Mouse (Mus musculus): ENCODE measurements around the gene Higd2a. TPM values are rescaled to one million over a fixed set of nuclear protein-coding genes. Genes with fewer than 3 reads are reported as not detected.

Higd2a gene
- polyA plus RNA-seq, 1 experiment = 158 TPM

DNA sequence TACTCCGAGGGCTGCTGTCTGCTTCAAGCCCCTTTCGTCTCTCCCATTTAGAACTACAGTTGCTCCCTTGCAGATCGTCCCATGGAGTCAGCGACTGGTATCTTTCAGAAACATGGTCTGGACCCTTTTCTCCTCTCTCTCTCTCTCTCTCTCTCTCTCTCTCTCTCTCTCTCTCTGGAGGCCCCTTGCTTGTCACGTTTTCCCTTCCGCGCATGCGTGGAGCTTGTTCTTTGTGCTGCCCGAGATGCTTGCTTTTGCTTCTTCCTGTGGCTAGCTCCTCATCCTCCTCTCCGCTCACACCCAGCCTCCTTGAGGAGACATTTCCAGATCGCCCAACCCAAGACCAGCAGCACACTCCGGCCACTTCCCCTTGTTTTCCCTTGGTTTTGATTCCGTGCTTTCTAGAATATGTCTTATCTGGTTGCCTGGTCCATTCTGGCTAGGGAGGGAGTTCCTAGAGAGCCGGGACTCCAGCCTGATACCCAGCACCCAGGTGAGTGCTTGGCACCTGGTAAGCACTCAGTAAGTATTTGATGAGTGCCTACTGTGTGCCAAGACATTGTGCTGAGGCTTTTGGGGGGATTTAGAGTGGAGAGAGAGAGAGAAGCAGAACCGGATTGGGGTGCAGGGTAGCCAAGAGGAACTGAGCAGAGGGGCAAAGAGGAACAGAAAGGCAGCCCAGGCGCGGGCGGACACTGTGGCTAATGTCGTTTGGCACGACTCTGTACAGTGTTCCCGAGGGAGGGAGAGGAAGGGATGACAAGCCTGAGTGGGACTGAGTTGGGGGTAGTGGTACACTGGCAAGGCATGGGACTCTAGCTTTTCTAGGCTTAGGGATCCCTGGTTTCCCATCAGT lies 12.1 kb upstream of the Higd2a start:
- peak overlapping the region; percentile 94 for H3K27ac ChIP-seq (ENCODE audit: insufficient read depth, low read depth, low read length)
- peak overlapping the region; percentile 50 for H3K4me3 ChIP-seq (ENCODE audit: insufficient read depth, low read length)
- H3K4me1 ChIP-seq (ENCODE audit: control insufficient read depth, insufficient read depth, low read length) = peaks cover 38% of the 10 kb centered on the region
- TF ChIP-seq CTCF (IDR thresholded peaks at IDR 0.05; ENCODE audit: low read depth, low read length) = no peak; the same call in 1 of the 2 replicates
- TF ChIP-seq POLR2A (IDR thresholded peaks at IDR 0.05; ENCODE audit: borderline replicate concordance, low read depth, low read length) = no peak

DNA sequence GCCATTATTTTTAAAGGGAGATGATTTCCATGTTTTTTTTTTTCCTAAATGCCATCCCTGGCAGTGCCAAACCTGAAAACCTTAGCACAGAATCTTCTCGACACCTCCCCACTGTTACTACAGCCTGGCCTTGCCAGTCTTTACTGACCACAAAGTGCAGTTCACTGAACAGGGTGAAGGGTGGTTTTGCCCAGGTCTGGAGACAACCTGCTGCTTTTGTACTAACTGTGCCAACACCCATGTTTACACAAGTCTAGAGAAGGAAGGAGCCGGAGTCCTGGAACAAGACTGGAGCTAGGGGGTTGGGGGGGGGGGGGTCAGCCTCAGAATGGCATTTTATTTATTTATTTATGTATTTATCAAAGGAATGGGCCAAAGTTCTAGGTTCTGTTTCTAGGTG lies 8.6 kb upstream of the Higd2a start:
- H3K4me3 ChIP-seq (ENCODE audit: insufficient read depth, low read length) = no peak overlapping the region
- TF ChIP-seq POLR2A (IDR thresholded peaks at IDR 0.05; ENCODE audit: borderline replicate concordance, low read depth, low read length) = no peak
- TF ChIP-seq CTCF (IDR thresholded peaks at IDR 0.05; ENCODE audit: low read depth, low read length) = no peak
- peaks cover 27% of the 10 kb centered on the region for H3K4me1 ChIP-seq (ENCODE audit: control insufficient read depth, insufficient read depth, low read length)
- no peak overlapping the region for H3K27ac ChIP-seq (ENCODE audit: insufficient read depth, low read depth, low read length)

DNA sequence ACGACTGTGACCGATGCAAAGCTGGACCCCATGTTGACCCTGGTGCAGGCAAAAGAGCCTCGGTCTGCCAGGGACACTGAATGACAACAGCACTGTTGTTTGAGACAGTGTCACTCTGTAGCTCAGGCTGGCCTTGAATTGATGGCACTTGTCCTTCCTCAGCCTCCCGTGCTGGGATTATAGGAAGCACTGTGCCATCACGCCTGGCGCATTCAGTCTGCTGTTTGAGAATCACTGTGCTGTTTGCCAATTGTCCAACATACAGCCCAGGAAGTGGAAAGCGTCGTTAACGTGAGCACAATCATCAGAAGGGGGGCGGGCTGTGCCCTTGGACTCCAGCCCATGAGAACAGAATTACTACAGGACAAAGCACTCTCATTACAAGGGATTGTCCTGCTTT lies 7.9 kb upstream of the Higd2a start:
- Histone ChIP-seq H3K27ac (ENCODE audit: insufficient read depth, low read depth, low read length) (no peak overlapping the region), H3K4me1 (ENCODE audit: control insufficient read depth, insufficient read depth, low read length) (peaks cover 23% of the 10 kb centered on the region), H3K4me3 (ENCODE audit: insufficient read depth, low read length) (no peak overlapping the region)
- TF ChIP-seq CTCF (IDR thresholded peaks at IDR 0.05; ENCODE audit: low read depth, low read length) (no peak), POLR2A (IDR thresholded peaks at IDR 0.05; ENCODE audit: borderline replicate concordance, low read depth, low read length) (no peak)

DNA sequence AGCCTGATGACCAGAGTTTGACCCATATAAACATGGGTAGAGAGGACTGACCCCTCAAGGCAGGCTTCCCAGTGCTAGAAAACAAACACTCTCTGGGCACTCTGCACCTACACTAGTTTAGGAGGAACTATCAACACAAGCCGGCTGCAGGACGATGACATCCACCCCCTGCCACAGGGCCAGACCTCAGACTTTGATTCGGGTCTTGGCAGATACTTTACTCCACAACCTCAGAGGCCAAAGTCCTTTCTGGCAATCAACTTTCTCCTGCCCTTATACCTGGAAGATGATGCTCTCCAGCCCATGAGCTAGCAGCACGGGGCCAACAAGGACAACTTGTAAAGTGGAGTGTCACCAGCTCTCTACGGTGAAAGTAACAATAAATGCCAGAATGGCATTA lies 7.1 kb upstream of the Higd2a start:
- Histone ChIP-seq H3K27ac (ENCODE audit: insufficient read depth, low read depth, low read length) (no peak overlapping the region), H3K4me1 (ENCODE audit: control insufficient read depth, insufficient read depth, low read length) (peaks cover 19% of the 10 kb centered on the region), H3K4me3 (ENCODE audit: insufficient read depth, low read length) (no peak overlapping the region)
- TF ChIP-seq CTCF (IDR thresholded peaks at IDR 0.05; ENCODE audit: low read depth, low read length) (no peak), POLR2A (IDR thresholded peaks at IDR 0.05; ENCODE audit: borderline replicate concordance, low read depth, low read length) (no peak)

DNA sequence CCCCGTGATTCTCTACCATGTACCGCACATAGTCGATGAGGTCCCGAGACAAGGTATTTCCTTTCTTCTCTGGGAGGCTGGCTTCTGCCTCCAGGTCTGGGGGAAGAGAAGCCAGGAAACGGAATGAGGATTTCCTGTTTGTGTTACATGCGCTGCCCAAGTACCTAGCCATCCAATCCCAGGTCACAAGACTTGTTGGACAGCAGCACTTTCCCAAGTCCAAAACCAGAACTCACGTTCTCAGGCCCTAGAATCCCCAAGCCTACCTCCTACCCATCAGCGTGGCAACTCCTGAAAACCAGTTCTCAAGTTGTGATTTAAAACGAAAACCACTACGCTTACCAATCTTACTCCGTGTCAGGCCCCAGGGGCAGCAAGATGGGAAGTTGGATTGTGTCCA lies 4.2 kb upstream of the Higd2a start:
- no peak for TF ChIP-seq POLR2A (IDR thresholded peaks at IDR 0.05; ENCODE audit: borderline replicate concordance, low read depth, low read length)
- TF ChIP-seq CTCF (IDR thresholded peaks at IDR 0.05; ENCODE audit: low read depth, low read length) = no peak
- Histone ChIP-seq H3K27ac (ENCODE audit: insufficient read depth, low read depth, low read length) (no peak overlapping the region), H3K4me1 (ENCODE audit: control insufficient read depth, insufficient read depth, low read length) (peaks cover 7% of the 10 kb centered on the region), H3K4me3 (ENCODE audit: insufficient read depth, low read length) (no peak overlapping the region)

DNA sequence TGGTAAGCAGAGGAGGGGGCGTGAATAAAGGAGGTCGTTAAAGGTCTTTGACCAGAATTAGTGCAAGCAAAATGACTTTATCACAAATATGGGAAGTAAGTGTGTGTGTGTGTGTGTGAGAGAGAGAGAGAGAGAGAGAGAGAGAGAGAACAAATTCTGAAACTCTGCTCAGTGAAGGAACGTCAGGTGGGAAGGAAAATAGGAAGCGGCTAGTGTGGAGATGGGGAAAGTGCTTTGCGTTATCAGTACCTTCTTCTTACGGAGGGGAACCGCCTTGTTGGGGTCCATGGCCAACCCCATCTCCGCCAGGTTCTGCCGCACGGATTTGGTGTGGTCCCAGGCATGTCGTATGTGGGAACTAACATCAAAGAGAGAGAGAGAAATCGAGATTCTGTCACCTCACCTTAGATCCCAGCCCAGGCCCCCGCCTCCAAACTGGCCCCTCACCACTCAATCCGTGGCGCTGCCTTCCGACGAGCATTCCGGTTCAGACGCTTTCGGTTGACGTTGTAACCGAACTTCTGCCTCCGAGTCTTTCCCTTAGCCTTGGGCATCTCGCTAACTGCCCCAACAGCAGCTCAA lies 502 bp upstream of the Higd2a start:
- peak overlapping the region; percentile 84 for H3K4me3 ChIP-seq (ENCODE audit: insufficient read depth, low read length)
- TF ChIP-seq POLR2A (IDR thresholded peaks at IDR 0.05; ENCODE audit: borderline replicate concordance, low read depth, low read length) = no peak
- TF ChIP-seq CTCF (IDR thresholded peaks at IDR 0.05; ENCODE audit: low read depth, low read length) = no peak
- peak overlapping the region; percentile 56 for H3K27ac ChIP-seq (ENCODE audit: insufficient read depth, low read depth, low read length)
- peaks cover 15% of the 10 kb centered on the region for H3K4me1 ChIP-seq (ENCODE audit: control insufficient read depth, insufficient read depth, low read length)

DNA sequence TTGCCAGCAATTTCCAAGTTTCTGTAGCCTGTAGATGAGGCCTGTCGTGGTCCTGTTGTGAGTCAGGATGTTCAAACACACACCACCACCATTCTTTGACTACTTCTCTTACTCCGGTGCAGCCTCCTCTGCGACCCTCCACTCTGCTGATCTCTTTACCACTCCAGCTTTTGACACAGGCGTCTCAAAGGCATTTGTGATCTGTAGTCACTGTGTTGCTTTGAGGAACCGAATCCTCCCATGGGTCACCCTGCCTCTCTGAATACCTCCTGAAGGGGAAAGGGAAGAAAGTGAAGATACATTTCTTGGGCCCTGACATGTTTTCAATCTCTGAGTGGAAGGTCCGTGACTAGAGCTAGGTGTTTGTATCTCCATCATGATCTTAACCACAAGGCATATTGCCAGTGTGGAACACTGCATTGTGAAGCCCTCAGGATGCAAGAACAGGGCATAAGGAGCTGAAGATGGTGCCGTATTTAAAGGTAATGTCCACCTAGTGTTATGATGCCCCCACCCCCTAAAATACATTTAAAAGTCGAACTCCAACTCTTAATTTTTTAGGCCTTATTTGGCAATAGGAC lies 1.9 kb downstream of the Higd2a start:
- no peak overlapping the region for H3K27ac ChIP-seq (ENCODE audit: insufficient read depth, low read depth, low read length)
- H3K4me3 ChIP-seq (ENCODE audit: insufficient read depth, low read length) = no peak overlapping the region
- TF ChIP-seq POLR2A (IDR thresholded peaks at IDR 0.05; ENCODE audit: borderline replicate concordance, low read depth, low read length) (no peak), CTCF (IDR thresholded peaks at IDR 0.05; ENCODE audit: low read depth, low read length) (no peak)
- H3K4me1 ChIP-seq (ENCODE audit: control insufficient read depth, insufficient read depth, low read length) = peaks cover 13% of the 10 kb centered on the region

DNA sequence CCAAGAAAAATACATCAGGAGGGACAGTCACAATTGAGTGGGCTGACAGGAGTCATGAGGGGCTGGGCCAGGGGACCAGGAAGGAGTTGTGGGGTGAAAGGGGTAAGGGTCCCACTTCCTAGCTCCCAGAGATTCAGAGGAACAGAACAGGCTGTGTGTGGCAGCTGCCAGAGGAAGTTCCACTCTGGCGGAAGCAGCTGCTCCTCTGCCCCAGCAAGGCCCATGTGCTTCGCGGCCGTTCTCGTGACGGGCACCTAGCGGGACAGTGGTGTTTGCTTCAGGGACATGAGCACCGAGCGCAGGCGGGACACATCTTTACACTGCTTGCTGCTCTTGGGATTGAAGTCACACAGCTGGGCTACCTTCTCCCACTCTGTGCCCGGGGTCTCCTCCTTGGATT lies 3.6 kb downstream of the Higd2a start:
- H3K4me3 ChIP-seq (ENCODE audit: insufficient read depth, low read length) = no peak overlapping the region
- H3K27ac ChIP-seq (ENCODE audit: insufficient read depth, low read depth, low read length) = no peak overlapping the region
- no peak for TF ChIP-seq CTCF (IDR thresholded peaks at IDR 0.05; ENCODE audit: low read depth, low read length)
- TF ChIP-seq POLR2A (IDR thresholded peaks at IDR 0.05; ENCODE audit: borderline replicate concordance, low read depth, low read length) = no peak
- H3K4me1 ChIP-seq (ENCODE audit: control insufficient read depth, insufficient read depth, low read length) = peaks cover 9% of the 10 kb centered on the region

DNA sequence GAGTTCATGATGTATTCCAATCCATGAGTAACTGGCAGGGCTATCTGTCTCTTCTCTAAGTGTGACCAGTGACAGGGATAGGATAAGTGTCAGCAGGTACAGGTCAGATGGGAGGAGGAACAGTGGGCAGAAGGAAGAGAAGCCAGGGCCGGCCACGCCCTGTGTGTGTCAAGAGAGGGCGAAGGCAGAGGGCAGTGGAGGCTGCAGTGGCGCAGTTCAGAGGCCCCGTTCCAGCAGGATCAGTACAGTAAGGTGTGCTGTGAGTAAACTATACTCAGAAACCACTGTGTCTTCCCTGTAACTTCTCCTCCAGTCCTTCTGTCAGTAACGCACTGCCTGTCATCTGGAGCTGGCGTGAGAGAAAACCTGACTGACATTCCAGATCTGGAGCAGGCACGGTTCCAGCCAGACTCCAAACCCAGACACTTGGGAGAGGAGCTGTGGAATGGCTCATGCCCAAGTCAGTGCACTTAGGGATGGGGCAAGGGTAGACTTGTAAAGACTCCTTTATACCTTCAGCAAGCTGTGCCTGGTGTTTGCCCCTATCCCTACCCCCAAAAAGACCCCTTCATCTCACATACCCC lies 6.2 kb downstream of the Higd2a start:
- Histone ChIP-seq H3K4me3 (ENCODE audit: insufficient read depth, low read length) (no peak overlapping the region), H3K4me1 (ENCODE audit: control insufficient read depth, insufficient read depth, low read length) (peaks cover 7% of the 10 kb centered on the region), H3K27ac (ENCODE audit: insufficient read depth, low read depth, low read length) (no peak overlapping the region)
- TF ChIP-seq CTCF (IDR thresholded peaks at IDR 0.05; ENCODE audit: low read depth, low read length) = no peak
- no peak for TF ChIP-seq POLR2A (IDR thresholded peaks at IDR 0.05; ENCODE audit: borderline replicate concordance, low read depth, low read length)

DNA sequence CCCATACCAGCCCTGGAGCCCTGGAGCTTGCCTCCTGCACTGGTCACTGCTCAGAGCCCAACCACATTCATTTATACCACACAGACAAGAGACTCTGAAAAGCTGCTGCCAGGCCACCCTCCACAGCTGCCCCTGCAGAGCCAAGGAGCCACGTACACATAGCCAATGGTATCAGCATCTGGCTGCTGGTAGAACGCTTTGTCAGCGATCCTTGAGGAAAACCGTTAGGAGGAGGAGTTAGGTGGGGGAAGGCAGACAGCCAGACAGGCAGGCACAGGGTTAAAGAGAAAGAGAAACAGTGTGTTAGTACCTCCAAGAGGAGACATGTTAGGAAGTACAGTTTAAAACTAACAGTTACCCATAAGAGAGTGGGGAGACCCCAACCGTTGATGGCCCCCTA lies 6.9 kb downstream of the Higd2a start:
- TF ChIP-seq CTCF (IDR thresholded peaks at IDR 0.05; ENCODE audit: low read depth, low read length) = no peak
- H3K4me1 ChIP-seq (ENCODE audit: control insufficient read depth, insufficient read depth, low read length) = peaks cover 2% of the 10 kb centered on the region
- H3K27ac ChIP-seq (ENCODE audit: insufficient read depth, low read depth, low read length) = no peak overlapping the region
- no peak overlapping the region for H3K4me3 ChIP-seq (ENCODE audit: insufficient read depth, low read length)
